Mouse (Mus musculus): ENCODE data around the gene Mrps21. TPM values are rescaled to one million over a fixed set of nuclear protein-coding genes. Genes with fewer than 3 reads are reported as not detected.
"Not testable (repeated sequence)": the region's sequence is repeated elsewhere in the genome, so short reads cannot be mapped to it uniquely, and the experiment has no call there.

Gene Mrps21
- polyA plus RNA-seq, 1 experiment from 2014 or later = 340 TPM

DNA sequence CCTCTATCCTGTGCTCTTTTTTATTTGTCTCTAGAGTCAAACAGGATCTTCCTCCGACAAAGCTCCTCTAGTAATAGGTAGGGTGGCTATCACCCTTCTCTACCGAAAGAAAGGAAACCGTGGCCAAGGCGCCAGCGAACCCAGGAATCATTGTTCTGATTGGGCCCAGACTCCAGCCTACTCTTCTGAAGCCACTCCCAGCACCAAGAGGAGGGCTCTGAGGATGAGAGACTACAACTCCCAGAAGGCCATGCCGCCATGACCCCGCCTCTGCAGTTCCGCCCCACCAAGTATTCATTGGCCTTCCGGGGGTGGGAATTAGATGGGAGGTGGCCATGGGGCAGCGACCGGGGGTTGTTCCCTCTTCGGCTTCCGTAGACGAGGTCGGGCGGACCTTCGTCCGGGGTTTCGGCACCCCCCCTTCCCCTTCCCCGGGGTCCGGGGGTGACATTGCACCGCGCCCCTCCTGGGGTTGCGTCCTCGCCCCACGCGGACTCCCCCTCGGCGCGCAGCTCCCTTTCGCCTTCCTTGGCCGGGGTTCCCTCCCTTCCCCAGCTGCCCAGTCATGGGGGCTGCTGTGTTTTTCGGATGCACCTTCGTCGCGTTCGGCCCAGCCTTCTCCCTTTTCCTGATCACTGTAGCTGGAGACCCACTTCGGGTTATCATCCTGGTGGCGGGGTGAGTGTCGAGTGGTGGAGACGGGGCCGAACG, 22.4 kb upstream of the Mrps21 start, which contains the start of gene Aph1a:
TSS of gene Aph1a (plus strand) at position 364 of the 711 bp plus-strand sequence.
- Histone ChIP-seq H3K4me1 (replicated peaks; ENCODE audit: control insufficient read depth, insufficient read depth, low read length) (peaks cover 23% of the 10 kb centered on the region), H3K4me3 (ENCODE audit: low read depth, low read length) (peak within 1 kb of the TSS; percentile 66), H3K9ac (ENCODE audit: low read depth, low read length) (peak within 1 kb of the TSS; percentile 75), H3K27ac (ENCODE audit: low read depth, low read length) (peak within 1 kb of the TSS; percentile 65), H3K4me2 (peak within 1 kb of the TSS; percentile 90)
- not testable (repeated sequence) for H3K36me3 ChIP-seq (ENCODE audit: control insufficient read depth, insufficient read depth, low read length); H3K27me3 ChIP-seq (replicated peaks; ENCODE audit: control insufficient read depth, insufficient read depth, low read length); H3K9me3 ChIP-seq (ENCODE audit: control insufficient read depth, low read length)
- peak; percentile 98 for ATAC-seq (replicated peaks; ENCODE audit: low FRiP score)
- under 1% methylated on average over 25 of the region's 43 CpGs for WGBS
- DNase-seq (ENCODE audit: low spot score) = peak; percentile 92

DNA sequence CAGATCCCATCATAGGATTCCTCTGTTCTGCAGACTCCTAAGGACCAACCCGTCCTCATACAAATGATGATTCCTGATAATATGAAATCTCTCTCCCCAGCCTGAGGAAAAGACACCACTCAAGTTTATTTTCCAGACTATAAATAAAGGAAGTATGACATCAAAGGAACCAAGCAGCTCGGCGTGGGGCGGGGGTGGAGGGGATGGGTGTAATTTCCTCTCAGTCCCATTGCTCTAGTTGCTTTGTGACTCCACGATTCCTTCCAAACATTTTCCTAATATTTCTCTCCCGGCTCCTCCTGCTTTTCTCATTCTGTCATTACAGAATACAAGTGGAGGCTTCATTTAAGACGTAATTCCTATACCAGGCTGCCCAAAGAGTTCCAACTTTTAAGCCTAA, 21.8 kb upstream of the Mrps21 start:
- H3K27ac ChIP-seq (ENCODE audit: low read depth, low read length) = peak overlapping the region; percentile 65; the same call in 1 of the 2 replicates
- H3K9ac ChIP-seq (ENCODE audit: low read depth, low read length) = peak overlapping the region; percentile 61
- H3K4me2 ChIP-seq = peak overlapping the region; percentile 81
- no peaks in the 10 kb centered on the region for H3K9me3 ChIP-seq (ENCODE audit: control insufficient read depth, low read length)
- peaks cover 23% of the 10 kb centered on the region for H3K4me1 ChIP-seq (replicated peaks; ENCODE audit: control insufficient read depth, insufficient read depth, low read length)
- WGBS = 16% methylated on average over 7 of the region's 7 CpGs
- peak overlapping the region; percentile 66 for H3K4me3 ChIP-seq (ENCODE audit: low read depth, low read length)
- H3K27me3 ChIP-seq (replicated peaks; ENCODE audit: control insufficient read depth, insufficient read depth, low read length) = no peaks in the 10 kb centered on the region
- H3K36me3 ChIP-seq (ENCODE audit: control insufficient read depth, insufficient read depth, low read length) = no peaks in the 10 kb centered on the region
- ATAC-seq (replicated peaks; ENCODE audit: low FRiP score) (no peak), DNase-seq (ENCODE audit: low spot score) (no peak)

GRCm38 (mm10) chr3:95892066-95893052, 21.0 kb upstream of the Mrps21 start:
- Histone ChIP-seq H3K4me1 (replicated peaks; ENCODE audit: control insufficient read depth, insufficient read depth, low read length) (peaks cover 23% of the 10 kb centered on the region), H3K27me3 (replicated peaks; ENCODE audit: control insufficient read depth, insufficient read depth, low read length) (no peaks in the 10 kb centered on the region), H3K9ac (ENCODE audit: low read depth, low read length) (no peak overlapping the region), H3K4me2 (peak overlapping the region; percentile 40), H3K27ac (ENCODE audit: low read depth, low read length) (peak overlapping the region; percentile 22; the same call in 1 of the 2 replicates), H3K36me3 (ENCODE audit: control insufficient read depth, insufficient read depth, low read length) (no peaks in the 10 kb centered on the region), H3K9me3 (ENCODE audit: control insufficient read depth, low read length) (no peaks in the 10 kb centered on the region), H3K4me3 (ENCODE audit: low read depth, low read length) (no peak overlapping the region)
- 29% methylated on average over 11 of the region's 11 CpGs for WGBS
- no peak for DNase-seq (ENCODE audit: low spot score)
- ATAC-seq (replicated peaks; ENCODE audit: low FRiP score) = no peak

- H3K4me3 ChIP-seq (ENCODE audit: low read depth, low read length) = peak within 1 kb of the TSS; percentile 14
- H3K9ac ChIP-seq (ENCODE audit: low read depth, low read length) = peak within 1 kb of the TSS; percentile 42; the same call in 1 of the 2 replicates
- no peaks in the 10 kb centered on the region for H3K9me3 ChIP-seq (ENCODE audit: control insufficient read depth, low read length)
- H3K27ac ChIP-seq (ENCODE audit: low read depth, low read length) = peak within 1 kb of the TSS; percentile 22; the same call in 1 of the 2 replicates
- peak within 1 kb of the TSS; percentile 40 for H3K4me2 ChIP-seq
- WGBS = 20% methylated on average over 12 of the region's 12 CpGs
- DNase-seq (ENCODE audit: low spot score) (no peak), ATAC-seq (replicated peaks; ENCODE audit: low FRiP score) (no peak)
- H3K36me3 ChIP-seq (ENCODE audit: control insufficient read depth, insufficient read depth, low read length) = no peaks in the 10 kb centered on the region
- no peaks in the 10 kb centered on the region for H3K27me3 ChIP-seq (replicated peaks; ENCODE audit: control insufficient read depth, insufficient read depth, low read length)
- peaks cover 23% of the 10 kb centered on the region for H3K4me1 ChIP-seq (replicated peaks; ENCODE audit: control insufficient read depth, insufficient read depth, low read length)
Observed at GRCm38 (mm10) chr3:95891211-95892065, 20.1 kb upstream of the Mrps21 start, which contains the start of gene BC028528. BC028528 (minus strand) TSS chr3:95892005.

DNA sequence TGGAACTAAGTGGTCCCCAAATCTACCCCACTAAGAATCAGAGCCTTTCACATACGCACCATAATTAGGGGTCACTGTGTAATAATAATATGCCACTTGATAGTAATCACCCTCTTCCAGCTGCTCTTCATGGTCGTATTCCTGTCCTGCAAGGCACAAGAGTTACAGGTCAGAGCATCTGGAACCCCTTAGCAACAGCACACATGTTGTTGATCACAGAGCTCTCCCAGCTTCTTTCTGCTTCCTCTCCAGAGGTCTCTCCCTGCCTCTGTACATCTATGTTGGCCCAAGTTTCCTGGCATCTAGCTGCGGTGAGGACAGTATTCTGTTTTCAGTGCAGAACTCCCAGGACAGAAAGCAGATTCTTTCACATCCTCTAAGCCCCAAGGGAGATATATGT, 18.3 kb upstream of the Mrps21 start:
- H3K4me1 ChIP-seq (replicated peaks; ENCODE audit: control insufficient read depth, insufficient read depth, low read length) = peaks cover 19% of the 10 kb centered on the region
- H3K4me2 ChIP-seq = no peak overlapping the region
- no peaks in the 10 kb centered on the region for H3K9me3 ChIP-seq (ENCODE audit: control insufficient read depth, low read length)
- WGBS = 71% methylated on average over 3 of the region's 3 CpGs
- no peaks in the 10 kb centered on the region for H3K36me3 ChIP-seq (ENCODE audit: control insufficient read depth, insufficient read depth, low read length)
- no peak overlapping the region for H3K9ac ChIP-seq (ENCODE audit: low read depth, low read length)
- no peaks in the 10 kb centered on the region for H3K27me3 ChIP-seq (replicated peaks; ENCODE audit: control insufficient read depth, insufficient read depth, low read length)
- ATAC-seq (replicated peaks; ENCODE audit: low FRiP score) = no peak
- H3K27ac ChIP-seq (ENCODE audit: low read depth, low read length) = no peak overlapping the region
- H3K4me3 ChIP-seq (ENCODE audit: low read depth, low read length) = no peak overlapping the region
- DNase-seq (ENCODE audit: low spot score) = no peak

- Histone ChIP-seq H3K27me3 (replicated peaks; ENCODE audit: control insufficient read depth, insufficient read depth, low read length) (no peaks in the 10 kb centered on the region), H3K4me1 (replicated peaks; ENCODE audit: control insufficient read depth, insufficient read depth, low read length) (peaks cover 22% of the 10 kb centered on the region), H3K4me3 (ENCODE audit: low read depth, low read length) (no peak overlapping the region), H3K36me3 (ENCODE audit: control insufficient read depth, insufficient read depth, low read length) (no peaks in the 10 kb centered on the region; the same call in 1 of the 2 replicates), H3K4me2 (no peak overlapping the region), H3K9me3 (ENCODE audit: control insufficient read depth, low read length) (no peaks in the 10 kb centered on the region), H3K27ac (ENCODE audit: low read depth, low read length) (no peak overlapping the region), H3K9ac (ENCODE audit: low read depth, low read length) (no peak overlapping the region)
- WGBS = 75% methylated on average over 4 of the region's 4 CpGs
- no peak for DNase-seq (ENCODE audit: low spot score)
- no peak for ATAC-seq (replicated peaks; ENCODE audit: low FRiP score)
Observed at GRCm38 (mm10) chr3:95887596-95887995, 16.3 kb upstream of the Mrps21 start.

DNA sequence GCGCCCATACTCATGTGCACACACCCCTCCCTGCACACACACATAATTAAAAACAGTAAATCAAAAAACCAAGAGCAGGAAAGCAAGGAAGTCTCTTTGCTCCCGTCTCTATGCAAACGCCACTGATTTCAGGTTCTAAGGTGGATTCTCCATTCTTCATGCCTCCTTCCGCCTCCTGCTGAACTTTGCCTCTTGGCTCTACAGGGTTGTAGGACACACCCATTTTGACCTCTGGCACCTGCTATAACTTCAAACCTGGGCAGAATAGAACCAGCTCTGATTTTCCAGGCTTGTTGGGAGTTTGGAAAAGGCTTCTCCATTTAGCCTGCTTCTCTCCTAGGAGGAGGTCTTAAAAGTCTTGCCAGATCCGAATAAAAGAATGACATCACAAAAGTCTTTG, 13.1 kb upstream of the Mrps21 start:
- ATAC-seq (replicated peaks; ENCODE audit: low FRiP score) = no peak
- H3K27me3 ChIP-seq (replicated peaks; ENCODE audit: control insufficient read depth, insufficient read depth, low read length) = no peaks in the 10 kb centered on the region
- H3K36me3 ChIP-seq (ENCODE audit: control insufficient read depth, insufficient read depth, low read length) = no peaks in the 10 kb centered on the region; the same call in 1 of the 2 replicates
- H3K9me3 ChIP-seq (ENCODE audit: control insufficient read depth, low read length) = no peaks in the 10 kb centered on the region
- WGBS = 79% methylated on average over 5 of the region's 5 CpGs
- H3K9ac ChIP-seq (ENCODE audit: low read depth, low read length) = no peak overlapping the region
- no peak for DNase-seq (ENCODE audit: low spot score)
- no peak overlapping the region for H3K4me2 ChIP-seq
- H3K27ac ChIP-seq (ENCODE audit: low read depth, low read length) = no peak overlapping the region
- H3K4me1 ChIP-seq (replicated peaks; ENCODE audit: control insufficient read depth, insufficient read depth, low read length) = peaks cover 15% of the 10 kb centered on the region
- no peak overlapping the region for H3K4me3 ChIP-seq (ENCODE audit: low read depth, low read length)

Data from liver, embryonic 11.5 days (tissue).